Mouse (Mus musculus) midbrain, embryonic 14.5 days (tissue): Measurements from ENCODE around the gene Kcnq1. TPM values are rescaled to one million over a fixed set of nuclear protein-coding genes. Genes with fewer than 3 reads are reported as not detected.
A peak's percentile ranks its signal among the peaks of the same experiment; 100 is the strongest.

Experiments used
- ATAC-seq: fragments of 200-750 bp; cut with Nextera tagmentation; 2 replicates; pipeline ENCODE4 v1.8.0; 2017; ENCODE audit warnings: moderate number of reproducible peaks, moderate library complexity; ENCODE audit not compliant: low FRiP score, low TSS enrichment
- DNase-seq: peaks from one replicate; pipeline ENCODE4 v3.0.0-alpha.2; 2015
- H3K27ac ChIP-seq: fragments of 300-500 bp; sonication (generic); replicated peaks from 2 replicates; pipeline ENCODE4 v1.5.1; 2014; ENCODE audit warnings: mild to moderate bottlenecking, low read depth, low read length, moderate library complexity
- H3K27me3 ChIP-seq: fragments of 300-500 bp; sonication (generic); 2 replicates; pipeline ENCODE4 v1.6.1; 2014; ENCODE audit warnings: low read length, control low read depth, mixed read lengths; ENCODE audit not compliant: control insufficient read depth, insufficient read depth
- H3K36me3 ChIP-seq: fragments of 300-500 bp; sonication (generic); 2 replicates; pipeline ENCODE4 v1.6.1; 2014; ENCODE audit warnings: low read length, control low read depth; ENCODE audit not compliant: control insufficient read depth, insufficient read depth
- H3K4me1 ChIP-seq: fragments of 300-500 bp; sonication (generic); 2 replicates; pipeline ENCODE4 v1.6.1; 2014; ENCODE audit warnings: mild to moderate bottlenecking, antibody characterized with exemption, low read length, control low read depth; ENCODE audit not compliant: control insufficient read depth, insufficient read depth
- H3K4me2 ChIP-seq: fragments of 300-500 bp; sonication (generic); 2 replicates; pipeline ENCODE4 v1.6.1; 2014; ENCODE audit warnings: mild to moderate bottlenecking, low read length, moderate library complexity
- H3K4me3 ChIP-seq: fragments of 300-500 bp; sonication (generic); replicated peaks from 2 replicates; pipeline ENCODE4 v1.5.1; 2014; ENCODE audit warnings: low read depth, low read length
- H3K9ac ChIP-seq: fragments of 300-500 bp; sonication (generic); replicated peaks from 2 replicates; pipeline ENCODE4 v1.6.1; 2014; ENCODE audit warnings: mild to moderate bottlenecking, low read length, moderate library complexity
- H3K9me3 ChIP-seq: fragments of 300-500 bp; sonication (generic); 2 replicates; pipeline ENCODE4 v1.6.1; 2016; ENCODE audit warnings: low read length, control low read depth, mixed read lengths; ENCODE audit not compliant: control insufficient read depth
- WGBS: fragments of 180-500 bp; shearing (Covaris S2); extraction: QIAGEN DNeasy Blood & Tissue Kit; methylation state at CpG from one replicate; pipeline ENCODE4 v1.1.7; 2014; 5-methylcytosine and 5-hydroxymethylcytosine counted together
- polyA plus RNA-seq: library from polyadenylated mRNA; unstranded; fragments of >200 nt; fragmentation: Nextera tagmentation; extraction: Ambion mirVana; gene quantifications from 2 replicates; pipeline ENCODE4 v1.2.1, GENCODE M21; 2014

Kcnq1 gene
- polyA plus RNA-seq, 1 experiment from 2014 or later, result 1.2 TPM

GRCm38 (mm10) chr7:143273747-143274146 is 167.6 kb downstream of the Kcnq1 start:
- Histone ChIP-seq H3K36me3 (no peaks in the 10 kb centered on the region; the same call in 1 of the 2 replicates), H3K9me3 (no peaks in the 10 kb centered on the region), H3K4me3 (no peak overlapping the region), H3K27me3 (no peaks in the 10 kb centered on the region), H3K27ac (no peak overlapping the region), H3K4me2 (no peak overlapping the region), H3K9ac (no peak overlapping the region), H3K4me1 (no peaks in the 10 kb centered on the region)
- ATAC-seq, result no peak
- DNase-seq, result no peak
- WGBS, result 83% methylated on average over 4 of the region's 4 CpGs

GRCm38 (mm10) chr7:143275030-143275429 is 168.9 kb downstream of the Kcnq1 start:
- ATAC-seq, result no peak
- H3K4me2 ChIP-seq, result no peak overlapping the region
- WGBS, result 93% methylated on average over 7 of the region's 7 CpGs

DNA sequence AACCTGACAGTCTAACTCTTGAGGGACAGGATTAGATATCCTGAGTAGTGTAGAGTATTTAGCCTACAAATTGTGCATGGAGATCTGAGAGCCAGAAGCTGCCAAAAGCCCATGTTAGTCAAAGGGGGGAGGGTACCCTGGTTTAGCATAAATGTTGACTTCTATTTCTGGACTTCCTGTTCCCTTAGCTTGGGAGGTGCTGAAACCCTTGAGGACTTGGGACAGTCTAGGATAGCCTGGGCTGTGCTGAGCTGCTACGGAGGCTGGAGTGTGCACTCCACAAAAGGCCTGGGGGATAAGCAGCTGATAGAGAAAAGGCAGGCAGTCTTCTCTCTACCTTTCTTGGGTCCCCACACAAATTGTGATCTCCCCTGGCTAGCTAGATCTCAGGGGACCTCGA is 177.5 kb downstream of the Kcnq1 start:
- WGBS, result 79% methylated on average over 2 of the region's 2 CpGs
- Histone ChIP-seq H3K4me2 (no peak overlapping the region), H3K9me3 (no peaks in the 10 kb centered on the region), H3K27ac (no peak overlapping the region), H3K4me1 (peaks cover 4% of the 10 kb centered on the region), H3K9ac (no peak overlapping the region), H3K36me3 (no peaks in the 10 kb centered on the region; the same call in 1 of the 2 replicates), H3K27me3 (no peaks in the 10 kb centered on the region), H3K4me3 (no peak overlapping the region)
- DNase-seq (no peak), ATAC-seq (no peak)

More at GRCm38 (mm10) chr7:143275030-143275429, 168.9 kb downstream of the Kcnq1 start:
- no peaks in the 10 kb centered on the region; the same call in 1 of the 2 replicates for H3K36me3 ChIP-seq
- no peak overlapping the region for H3K4me3 ChIP-seq
- H3K9ac ChIP-seq, result no peak overlapping the region
- no peaks in the 10 kb centered on the region for H3K9me3 ChIP-seq
- DNase-seq, result no peak
- no peaks in the 10 kb centered on the region for H3K4me1 ChIP-seq
- no peak overlapping the region for H3K27ac ChIP-seq
- no peaks in the 10 kb centered on the region for H3K27me3 ChIP-seq

DNA sequence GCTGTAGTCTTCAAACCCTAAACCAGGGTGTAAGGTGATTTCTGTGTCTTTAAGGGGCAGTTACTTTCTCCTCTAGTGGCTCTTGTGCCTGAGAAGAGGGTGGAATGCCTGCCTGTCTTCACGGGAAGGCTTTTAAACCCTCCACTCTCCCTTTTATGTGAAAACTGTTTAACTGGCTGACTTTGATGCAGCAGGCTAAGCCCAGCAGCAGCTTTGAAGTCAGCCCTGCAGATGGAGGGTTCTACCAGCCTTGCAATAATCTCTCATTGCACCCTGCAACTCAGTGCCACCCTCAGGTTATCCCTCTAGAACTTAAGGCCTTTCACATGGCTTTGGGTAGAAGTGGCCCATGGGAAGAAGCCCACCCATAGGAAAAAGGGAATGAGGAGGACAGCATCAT is 178.7 kb downstream of the Kcnq1 start:
- Histone ChIP-seq H3K9me3 (no peaks in the 10 kb centered on the region), H3K4me3 (no peak overlapping the region), H3K27ac (no peak overlapping the region), H3K4me2 (no peak overlapping the region), H3K36me3 (no peaks in the 10 kb centered on the region), H3K4me1 (peaks cover 13% of the 10 kb centered on the region), H3K27me3 (no peaks in the 10 kb centered on the region), H3K9ac (no peak overlapping the region)
- DNase-seq (no peak), ATAC-seq (no peak)
- 31% methylated on average over 1 of the region's 1 CpGs for WGBS

DNA sequence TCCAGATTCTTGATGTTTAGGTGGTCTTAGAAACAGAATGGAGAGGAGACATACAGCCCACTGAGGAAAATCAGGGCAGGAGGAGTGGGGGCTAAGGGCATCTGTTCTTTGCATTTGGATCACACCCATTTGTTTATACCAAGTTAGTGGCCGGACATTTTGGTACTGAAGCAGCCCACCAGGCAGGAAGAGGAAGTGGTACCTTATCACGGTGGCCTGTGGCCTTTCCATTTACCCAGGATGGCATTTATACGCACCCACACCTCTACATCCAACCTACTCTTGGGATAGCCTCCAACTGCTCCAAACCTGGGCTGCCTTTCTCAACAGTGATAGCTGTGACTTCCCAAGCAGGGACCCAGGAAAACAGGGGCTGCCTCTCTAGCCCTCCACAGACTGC is 179.3 kb downstream of the Kcnq1 start:
- Histone ChIP-seq H3K9ac (no peak overlapping the region), H3K9me3 (no peaks in the 10 kb centered on the region), H3K4me1 (peaks cover 16% of the 10 kb centered on the region), H3K27me3 (no peaks in the 10 kb centered on the region), H3K36me3 (no peaks in the 10 kb centered on the region), H3K27ac (no peak overlapping the region), H3K4me2 (no peak overlapping the region), H3K4me3 (no peak overlapping the region)
- no peak for ATAC-seq
- 95% methylated on average over 3 of the region's 3 CpGs for WGBS
- DNase-seq, result no peak

DNA sequence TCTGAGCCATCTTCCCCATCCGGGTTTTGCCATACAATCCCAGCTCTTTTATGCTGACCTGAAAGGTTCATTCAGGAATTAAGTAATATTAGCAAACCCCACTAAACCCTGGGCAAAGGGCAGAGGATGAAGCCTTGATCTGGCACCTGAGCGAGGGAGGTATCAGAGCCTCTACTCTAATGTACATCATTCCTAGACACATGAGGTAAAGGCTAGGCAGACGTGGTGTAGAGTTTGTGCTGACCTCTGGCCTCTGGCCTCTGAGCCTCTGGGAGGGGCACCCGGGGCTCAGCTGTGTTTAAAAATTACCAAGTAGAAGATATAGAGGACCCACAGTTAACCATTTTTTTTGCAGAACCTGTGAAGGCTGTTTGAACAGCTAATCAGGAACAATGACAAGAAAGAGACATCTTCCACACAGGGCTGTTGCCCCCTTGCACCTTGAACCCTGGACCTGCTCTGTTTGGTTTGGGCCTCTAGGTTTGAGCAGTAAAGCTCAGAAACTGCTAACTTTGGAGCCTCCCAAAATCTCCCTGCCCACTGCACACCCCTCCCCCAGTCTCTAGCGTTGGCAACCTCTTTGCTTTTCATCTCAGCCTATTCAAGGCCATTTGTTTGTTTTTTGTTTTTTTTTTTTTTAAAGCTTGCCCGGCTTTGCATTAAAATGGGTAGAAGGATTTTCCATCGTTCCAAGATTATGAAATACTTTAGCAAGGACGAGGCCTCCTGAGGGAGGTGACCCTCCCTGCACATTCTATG is 180.5 kb downstream of the Kcnq1 start:
- Histone ChIP-seq H3K4me3 (no peak overlapping the region), H3K9me3 (no peaks in the 10 kb centered on the region)
- 48% methylated on average over 8 of the region's 8 CpGs for WGBS

GRCm38 (mm10) chr7:143288135-143288534 is 182.0 kb downstream of the Kcnq1 start:
- H3K4me1 ChIP-seq, result peaks cover 22% of the 10 kb centered on the region
- no peaks in the 10 kb centered on the region for H3K27me3 ChIP-seq
- no peak overlapping the region for H3K27ac ChIP-seq
- no peak overlapping the region for H3K4me3 ChIP-seq
- no peaks in the 10 kb centered on the region for H3K9me3 ChIP-seq
- DNase-seq (no peak), ATAC-seq (no peak)
- no peak overlapping the region for H3K9ac ChIP-seq
- no peak overlapping the region for H3K4me2 ChIP-seq
- WGBS, result 90% methylated on average over 7 of the region's 7 CpGs
- H3K36me3 ChIP-seq, result no peaks in the 10 kb centered on the region

More for the DNA sequence above, 180.5 kb downstream of the Kcnq1 start:
- no peak overlapping the region for H3K4me2 ChIP-seq
- no peak for DNase-seq
- H3K27ac ChIP-seq, result no peak overlapping the region
- H3K36me3 ChIP-seq, result no peaks in the 10 kb centered on the region
- peaks cover 19% of the 10 kb centered on the region for H3K4me1 ChIP-seq
- H3K27me3 ChIP-seq, result no peaks in the 10 kb centered on the region
- no peak overlapping the region for H3K9ac ChIP-seq
- ATAC-seq, result no peak

- H3K4me3 ChIP-seq, result no peak overlapping the region
- H3K9me3 ChIP-seq, result no peaks in the 10 kb centered on the region
- H3K27ac ChIP-seq, result no peak overlapping the region
- 0 out of 2 replicates have a peak overlapping the region, but pooled peaks have one; percentile 5 for H3K4me2 ChIP-seq
- no peak for DNase-seq
- H3K36me3 ChIP-seq, result no peaks in the 10 kb centered on the region
- H3K27me3 ChIP-seq, result no peaks in the 10 kb centered on the region
- 67% methylated on average over 3 of the region's 3 CpGs for WGBS
- H3K4me1 ChIP-seq, result peaks cover 26% of the 10 kb centered on the region
- no peak overlapping the region for H3K9ac ChIP-seq
- ATAC-seq, result no peak
These were observed 183.1 kb downstream of the Kcnq1 start for GRCm38 (mm10) chr7:143289082-143289849.
